Mouse (Mus musculus): ENCODE measurements at regions not wholly inside any gene's neighbourhood (a gene's known extent, or its start where the extent isn't known, plus 50 kb on each side); places are given as distances from the start of the nearest gene placed in this dataset.

- 85% methylated on average over 11 of the region's 11 CpGs for WGBS
Measured at GRCm38 (mm10) chr4:137194106-137194505, 83.2 kb upstream of the Wnt4 start.

GRCm38 (mm10) chr4:137190625-137191024, 86.7 kb upstream of the Wnt4 start:
- H3K9me3 ChIP-seq (ENCODE audit: control insufficient read depth, low read length): no peaks in the 10 kb centered on the region
- H3K4me2 ChIP-seq (replicated peaks; ENCODE audit: low read depth, low read length): no peak overlapping the region
- H3K27ac ChIP-seq (ENCODE audit: low read depth, low read length): no peak overlapping the region
- no peaks in the 10 kb centered on the region for H3K36me3 ChIP-seq (ENCODE audit: control insufficient read depth, insufficient read depth, low read length)
- ATAC-seq (ENCODE audit: low FRiP score) (no peak), DNase-seq (ENCODE audit: low spot score) (no peak)
- H3K4me3 ChIP-seq (ENCODE audit: low read depth, low read length): no peak overlapping the region
- H3K4me1 ChIP-seq (replicated peaks; ENCODE audit: control insufficient read depth, insufficient read depth, low read length): no peaks in the 10 kb centered on the region
- H3K9ac ChIP-seq (ENCODE audit: low read depth, low read length): no peak overlapping the region
- H3K27me3 ChIP-seq (ENCODE audit: control insufficient read depth, insufficient read depth, low read length): no peaks in the 10 kb centered on the region
- 76% methylated on average over 10 of the region's 10 CpGs for WGBS

More at GRCm38 (mm10) chr4:137194106-137194505, 83.2 kb upstream of the Wnt4 start:
- DNase-seq (ENCODE audit: low spot score) (no peak), ATAC-seq (ENCODE audit: low FRiP score) (no peak)
- H3K9me3 ChIP-seq (ENCODE audit: control insufficient read depth, low read length): no peaks in the 10 kb centered on the region
- no peak overlapping the region for H3K4me2 ChIP-seq (replicated peaks; ENCODE audit: low read depth, low read length)
- H3K27ac ChIP-seq (ENCODE audit: low read depth, low read length): no peak overlapping the region
- H3K36me3 ChIP-seq (ENCODE audit: control insufficient read depth, insufficient read depth, low read length): no peaks in the 10 kb centered on the region
- no peaks in the 10 kb centered on the region for H3K4me1 ChIP-seq (replicated peaks; ENCODE audit: control insufficient read depth, insufficient read depth, low read length)
- H3K9ac ChIP-seq (ENCODE audit: low read depth, low read length): no peak overlapping the region
- H3K27me3 ChIP-seq (ENCODE audit: control insufficient read depth, insufficient read depth, low read length): no peaks in the 10 kb centered on the region; the same call in 1 of the 2 replicates
- no peak overlapping the region for H3K4me3 ChIP-seq (ENCODE audit: low read depth, low read length)

- H3K4me1 ChIP-seq (replicated peaks; ENCODE audit: control insufficient read depth, insufficient read depth, low read length): no peaks in the 10 kb centered on the region
- WGBS: 95% methylated on average over 4 of the region's 4 CpGs
- DNase-seq (ENCODE audit: low spot score) (no peak), ATAC-seq (ENCODE audit: low FRiP score) (no peak)
- H3K27ac ChIP-seq (ENCODE audit: low read depth, low read length): no peak overlapping the region
- no peak overlapping the region for H3K4me3 ChIP-seq (ENCODE audit: low read depth, low read length)
- H3K4me2 ChIP-seq (replicated peaks; ENCODE audit: low read depth, low read length): no peak overlapping the region
- no peaks in the 10 kb centered on the region for H3K27me3 ChIP-seq (ENCODE audit: control insufficient read depth, insufficient read depth, low read length)
- H3K36me3 ChIP-seq (ENCODE audit: control insufficient read depth, insufficient read depth, low read length): no peaks in the 10 kb centered on the region
- H3K9ac ChIP-seq (ENCODE audit: low read depth, low read length): no peak overlapping the region
- no peaks in the 10 kb centered on the region for H3K9me3 ChIP-seq (ENCODE audit: control insufficient read depth, low read length)
Measured at GRCm38 (mm10) chr4:137189801-137190200, 87.5 kb upstream of the Wnt4 start.

- Histone ChIP-seq H3K9me3 (ENCODE audit: control insufficient read depth, low read length) (no peaks in the 10 kb centered on the region), H3K9ac (ENCODE audit: low read depth, low read length) (no peak overlapping the region), H3K4me1 (replicated peaks; ENCODE audit: control insufficient read depth, insufficient read depth, low read length) (no peaks in the 10 kb centered on the region; the same call in 1 of the 2 replicates), H3K27ac (ENCODE audit: low read depth, low read length) (no peak overlapping the region), H3K4me2 (replicated peaks; ENCODE audit: low read depth, low read length) (no peak overlapping the region), H3K27me3 (ENCODE audit: control insufficient read depth, insufficient read depth, low read length) (no peaks in the 10 kb centered on the region), H3K4me3 (ENCODE audit: low read depth, low read length) (no peak overlapping the region), H3K36me3 (ENCODE audit: control insufficient read depth, insufficient read depth, low read length) (no peaks in the 10 kb centered on the region)
- DNase-seq (ENCODE audit: low spot score): no peak
- WGBS: 70% methylated on average over 6 of the region's 6 CpGs
- ATAC-seq (ENCODE audit: low FRiP score): no peak
Measured at GRCm38 (mm10) chr4:137189058-137189457, 88.2 kb upstream of the Wnt4 start.

GRCm38 (mm10) chr4:137187592-137187991, 89.7 kb upstream of the Wnt4 start:
- Histone ChIP-seq H3K4me3 (ENCODE audit: low read depth, low read length) (no peak overlapping the region), H3K9ac (ENCODE audit: low read depth, low read length) (no peak overlapping the region), H3K4me2 (replicated peaks; ENCODE audit: low read depth, low read length) (no peak overlapping the region), H3K4me1 (replicated peaks; ENCODE audit: control insufficient read depth, insufficient read depth, low read length) (no peaks in the 10 kb centered on the region; the same call in 1 of the 2 replicates), H3K27me3 (ENCODE audit: control insufficient read depth, insufficient read depth, low read length) (no peaks in the 10 kb centered on the region), H3K9me3 (ENCODE audit: control insufficient read depth, low read length) (no peaks in the 10 kb centered on the region), H3K36me3 (ENCODE audit: control insufficient read depth, insufficient read depth, low read length) (no peaks in the 10 kb centered on the region), H3K27ac (ENCODE audit: low read depth, low read length) (no peak overlapping the region)
- 68% methylated on average over 3 of the region's 3 CpGs for WGBS
- ATAC-seq (ENCODE audit: low FRiP score) (no peak), DNase-seq (ENCODE audit: low spot score) (no peak)

GRCm38 (mm10) chr4:137187051-137187450, 90.2 kb upstream of the Wnt4 start:
- Histone ChIP-seq H3K4me1 (replicated peaks; ENCODE audit: control insufficient read depth, insufficient read depth, low read length) (no peaks in the 10 kb centered on the region; the same call in 1 of the 2 replicates), H3K27me3 (ENCODE audit: control insufficient read depth, insufficient read depth, low read length) (no peaks in the 10 kb centered on the region), H3K9ac (ENCODE audit: low read depth, low read length) (no peak overlapping the region), H3K27ac (ENCODE audit: low read depth, low read length) (no peak overlapping the region), H3K36me3 (ENCODE audit: control insufficient read depth, insufficient read depth, low read length) (no peaks in the 10 kb centered on the region), H3K9me3 (ENCODE audit: control insufficient read depth, low read length) (no peaks in the 10 kb centered on the region), H3K4me2 (replicated peaks; ENCODE audit: low read depth, low read length) (no peak overlapping the region), H3K4me3 (ENCODE audit: low read depth, low read length) (no peak overlapping the region)
- DNase-seq (ENCODE audit: low spot score): no peak
- ATAC-seq (ENCODE audit: low FRiP score): no peak
- 85% methylated on average over 9 of the region's 9 CpGs for WGBS

GRCm38 (mm10) chr4:137185001-137185400, 92.3 kb upstream of the Wnt4 start:
- ATAC-seq (ENCODE audit: low FRiP score) (no peak), DNase-seq (ENCODE audit: low spot score) (no peak)
- H3K4me3 ChIP-seq (ENCODE audit: low read depth, low read length): no peak overlapping the region
- no peak overlapping the region for H3K4me2 ChIP-seq (replicated peaks; ENCODE audit: low read depth, low read length)
- H3K9ac ChIP-seq (ENCODE audit: low read depth, low read length): no peak overlapping the region
- H3K4me1 ChIP-seq (replicated peaks; ENCODE audit: control insufficient read depth, insufficient read depth, low read length): no peaks in the 10 kb centered on the region; the same call in 1 of the 2 replicates
- no peaks in the 10 kb centered on the region for H3K27me3 ChIP-seq (ENCODE audit: control insufficient read depth, insufficient read depth, low read length)
- no peak overlapping the region for H3K27ac ChIP-seq (ENCODE audit: low read depth, low read length)
- no peaks in the 10 kb centered on the region for H3K36me3 ChIP-seq (ENCODE audit: control insufficient read depth, insufficient read depth, low read length)
- WGBS: 85% methylated on average over 4 of the region's 4 CpGs
- H3K9me3 ChIP-seq (ENCODE audit: control insufficient read depth, low read length): no peaks in the 10 kb centered on the region

GRCm38 (mm10) chr4:137183181-137183850, 94.0 kb upstream of the Wnt4 start:
- Histone ChIP-seq H3K27ac (ENCODE audit: low read depth, low read length) (no peak overlapping the region), H3K9me3 (ENCODE audit: control insufficient read depth, low read length) (no peaks in the 10 kb centered on the region), H3K4me2 (replicated peaks; ENCODE audit: low read depth, low read length) (no peak overlapping the region), H3K4me3 (ENCODE audit: low read depth, low read length) (no peak overlapping the region), H3K4me1 (replicated peaks; ENCODE audit: control insufficient read depth, insufficient read depth, low read length) (no peaks in the 10 kb centered on the region; the same call in 1 of the 2 replicates), H3K27me3 (ENCODE audit: control insufficient read depth, insufficient read depth, low read length) (no peaks in the 10 kb centered on the region), H3K36me3 (ENCODE audit: control insufficient read depth, insufficient read depth, low read length) (no peaks in the 10 kb centered on the region), H3K9ac (ENCODE audit: low read depth, low read length) (no peak overlapping the region)
- DNase-seq (ENCODE audit: low spot score) (no peak), ATAC-seq (ENCODE audit: low FRiP score) (no peak)
- 63% methylated on average over 10 of the region's 10 CpGs for WGBS

- Histone ChIP-seq H3K9me3 (ENCODE audit: control insufficient read depth, low read length) (no peaks in the 10 kb centered on the region), H3K4me3 (ENCODE audit: low read depth, low read length) (no peak overlapping the region), H3K4me2 (replicated peaks; ENCODE audit: low read depth, low read length) (no peak overlapping the region), H3K9ac (ENCODE audit: low read depth, low read length) (no peak overlapping the region), H3K36me3 (ENCODE audit: control insufficient read depth, insufficient read depth, low read length) (no peaks in the 10 kb centered on the region), H3K27me3 (ENCODE audit: control insufficient read depth, insufficient read depth, low read length) (no peaks in the 10 kb centered on the region), H3K27ac (ENCODE audit: low read depth, low read length) (no peak overlapping the region), H3K4me1 (replicated peaks; ENCODE audit: control insufficient read depth, insufficient read depth, low read length) (no peaks in the 10 kb centered on the region; the same call in 1 of the 2 replicates)
- no peak for ATAC-seq (ENCODE audit: low FRiP score)
- WGBS: 89% methylated on average over 14 of the region's 14 CpGs
- no peak for DNase-seq (ENCODE audit: low spot score)
Measured at GRCm38 (mm10) chr4:137182547-137182946, 94.7 kb upstream of the Wnt4 start.

Measured in hindbrain, embryonic 11.5 days (tissue).